Mouse (Mus musculus) lung, embryonic 16.5 days (tissue): Measurements from ENCODE around the gene Olfr645. TPM values are rescaled to one million over a fixed set of nuclear protein-coding genes. Genes with fewer than 3 reads are reported as not detected.

Source experiments
- ATAC-seq: fragments of 200-750 bp; cut with Nextera tagmentation; 2 replicates; pipeline ENCODE4 v1.8.0; 2017; ENCODE audit warnings: low read depth, mild to moderate bottlenecking, moderate library complexity
- H3K27ac ChIP-seq: fragments of 300-500 bp; sonication (generic); 2 replicates; pipeline ENCODE4 v1.5.1; 2014; ENCODE audit warnings: mild to moderate bottlenecking, control low read depth, low read length
- H3K27me3 ChIP-seq: fragments of 300-500 bp; sonication (generic); 2 replicates; pipeline ENCODE4 v1.6.1; 2014; ENCODE audit warnings: low read depth, low read length, mixed read lengths; ENCODE audit not compliant: control insufficient read depth, insufficient read depth
- H3K36me3 ChIP-seq: fragments of 300-500 bp; sonication (generic); 2 replicates; pipeline ENCODE4 v1.6.1; 2014; ENCODE audit warnings: low read length; ENCODE audit not compliant: control insufficient read depth, insufficient read depth
- H3K4me1 ChIP-seq: fragments of 300-500 bp; sonication (generic); replicated peaks from 2 replicates; pipeline ENCODE4 v1.6.1; 2014; ENCODE audit warnings: low read length, mixed read lengths; ENCODE audit not compliant: control insufficient read depth, insufficient read depth
- H3K4me2 ChIP-seq: fragments of 300-500 bp; sonication (generic); 2 replicates; pipeline ENCODE4 v1.6.1; 2014; ENCODE audit warnings: low read depth, low read length, control low read depth
- H3K4me3 ChIP-seq: fragments of 300-500 bp; sonication (generic); 2 replicates; pipeline ENCODE4 v1.5.1; 2014; ENCODE audit warnings: mild to moderate bottlenecking, low read length, control low read depth
- H3K9ac ChIP-seq: fragments of 300-500 bp; sonication (generic); 2 replicates; pipeline ENCODE4 v1.6.1; 2014; ENCODE audit warnings: low read length, control low read depth
- H3K9me3 ChIP-seq: fragments of 300-500 bp; sonication (generic); 2 replicates; pipeline ENCODE4 v1.6.1; 2016; ENCODE audit warnings: low read length; ENCODE audit not compliant: control insufficient read depth
- WGBS: fragments of 180-500 bp; shearing (Covaris S2); extraction: QIAGEN DNeasy Blood & Tissue Kit; methylation state at CpG from one replicate; pipeline ENCODE4 v1.1.7; 2014; 5-methylcytosine and 5-hydroxymethylcytosine counted together
- polyA plus RNA-seq: library from polyadenylated mRNA; unstranded; fragments of >200 nt; fragmentation: Nextera tagmentation; extraction: Ambion mirVana; gene quantifications from 2 replicates; pipeline ENCODE4 v1.2.1, GENCODE M21; 2015

The Olfr645 gene
- polyA plus RNA-seq, 1 experiment from 2014 or later, result not detected

DNA sequence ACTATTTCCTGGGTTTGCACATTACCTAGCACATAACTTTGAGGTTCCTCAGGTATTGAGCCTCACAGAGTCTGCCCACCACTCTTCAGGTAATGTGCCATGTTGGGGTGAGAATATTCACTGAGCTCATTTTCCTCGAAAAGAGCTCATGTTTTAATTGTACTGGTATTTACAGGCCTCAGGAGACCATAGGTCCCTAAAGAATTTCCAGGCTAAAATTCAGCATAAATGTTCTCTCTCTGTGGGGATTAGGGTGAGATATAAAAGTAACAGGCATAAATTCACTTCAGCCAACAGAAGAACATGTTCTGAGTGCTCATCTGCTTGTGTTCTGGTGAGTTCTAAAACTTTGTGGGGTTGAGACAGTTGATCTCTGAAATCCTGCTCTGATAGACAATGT, 50.1 kb downstream of the Olfr645 start, which contains the start of gene Olfr641:
Gene Olfr641 (plus strand): TSS at position 301 of the 400 bp plus-strand sequence.
- WGBS, result 65% methylated on average over 1 of the region's 1 CpGs
- Histone ChIP-seq H3K36me3 (no peaks in the 10 kb centered on the region), H3K4me2 (no peak within 1 kb of the TSS), H3K27ac (no peak within 1 kb of the TSS), H3K4me1 (no peaks in the 10 kb centered on the region), H3K9me3 (no peaks in the 10 kb centered on the region), H3K27me3 (no peaks in the 10 kb centered on the region), H3K9ac (no peak within 1 kb of the TSS), H3K4me3 (no peak within 1 kb of the TSS)
- ATAC-seq, result no peak

Other genes with a start within 250 kb of the Olfr645 start
- not detected in 2 replicates for gene Hbb-bh2, start 244.9 kb downstream of the Olfr645 start, polyA plus RNA-seq
- 2.2 and 2.4 TPM in 2 replicates for gene Hbb-bh1, start 242.3 kb downstream of the Olfr645 start, polyA plus RNA-seq
- 176 and 183 TPM in 2 replicates for gene Hbb-y, start 232.2 kb downstream of the Olfr645 start, polyA plus RNA-seq
- not detected in 2 replicates for gene Olfr66, start 199.2 kb downstream of the Olfr645 start, polyA plus RNA-seq
- gene Olfr64, start 191.0 kb downstream of the Olfr645 start, polyA plus RNA-seq, result not detected in 2 replicates
- gene Olfr65, start 182.0 kb downstream of the Olfr645 start, polyA plus RNA-seq, result not detected in 2 replicates
- gene Olfr631, start 156.6 kb downstream of the Olfr645 start, polyA plus RNA-seq, result not detected in 2 replicates
- gene Olfr632, start 151.1 kb downstream of the Olfr645 start, polyA plus RNA-seq, result not detected in 2 replicates
- not detected in 2 replicates for gene Olfr633, start 141.0 kb downstream of the Olfr645 start, polyA plus RNA-seq
- not detected in 2 replicates for gene Olfr635, start 114.3 kb downstream of the Olfr645 start, polyA plus RNA-seq
- not detected in 2 replicates for gene Olfr638, start 86.7 kb downstream of the Olfr645 start, polyA plus RNA-seq
- gene Olfr639, start 68.2 kb downstream of the Olfr645 start, polyA plus RNA-seq, result not detected in 2 replicates
- not detected in 2 replicates for gene Olfr640, start 59.9 kb downstream of the Olfr645 start, polyA plus RNA-seq
- not detected in 2 replicates for gene Olfr641, start 50.0 kb downstream of the Olfr645 start, polyA plus RNA-seq
- gene Olfr642, start 32.8 kb downstream of the Olfr645 start, polyA plus RNA-seq, result not detected in 2 replicates
- gene 4930516K23Rik, start 24.0 kb downstream of the Olfr645 start, polyA plus RNA-seq, result not detected in 2 replicates
- gene Olfr644, start 13.6 kb downstream of the Olfr645 start, polyA plus RNA-seq, result not detected in 2 replicates
- not detected in 2 replicates for gene Olfr646, start 19.4 kb upstream of the Olfr645 start, polyA plus RNA-seq
- not detected in 2 replicates for gene Ubqln5, start 44.4 kb upstream of the Olfr645 start, polyA plus RNA-seq
- not detected in 2 replicates for gene Olfr643, start 51.9 kb upstream of the Olfr645 start, polyA plus RNA-seq
- not detected in 2 replicates for gene Ubqln3, start 57.8 kb upstream of the Olfr645 start, polyA plus RNA-seq
- not detected in 2 replicates for gene Ubqlnl, start 65.1 kb upstream of the Olfr645 start, polyA plus RNA-seq
- gene Olfm5, start 79.4 kb upstream of the Olfr645 start, polyA plus RNA-seq, result 0.20 TPM in 1 of 2 replicates, not detected in the other
- gene Olfr648, start 97.9 kb upstream of the Olfr645 start, polyA plus RNA-seq, result 0.16 and 0.21 TPM in 2 replicates
- not detected in 2 replicates for gene Olfr649, start 110.5 kb upstream of the Olfr645 start, polyA plus RNA-seq
- 0.74 and 1.4 TPM in 2 replicates for gene Trim6, start 133.3 kb upstream of the Olfr645 start, polyA plus RNA-seq
- gene Trim34a, start 159.0 kb upstream of the Olfr645 start, polyA plus RNA-seq, result 2.6 and 3.8 TPM in 2 replicates
- gene Trim5, start 202.6 kb upstream of the Olfr645 start, polyA plus RNA-seq, result 0.39 and 0.74 TPM in 2 replicates
- 4.3 and 6.8 TPM in 2 replicates for gene Trim12a, start 230.0 kb upstream of the Olfr645 start, polyA plus RNA-seq
- gene Trim34b, start 244.0 kb upstream of the Olfr645 start, polyA plus RNA-seq, result 0.15 TPM in 1 of 2 replicates, not detected in the other